Mouse (Mus musculus) lung, adult 2 months (tissue): ENCODE data around the gene Slc7a5.

Experiments used
- CTCF ChIP-seq: fragments of 200-500 bp; IDR thresholded peaks from 2 replicates; pipeline ENCODE4 v1.5.1; 2011; ENCODE audit warnings: mild to moderate bottlenecking, low read length, control low read depth; ENCODE audit not compliant: insufficient read depth
- POLR2A ChIP-seq: fragments of 200-500 bp; IDR thresholded peaks from 2 replicates; pipeline ENCODE4 v1.6.1; 2011; ENCODE audit warnings: low read depth, mild to moderate bottlenecking, control low read depth, low read length, borderline replicate concordance; ENCODE audit errors: extremely low read depth

- TF ChIP-seq CTCF (no peak), POLR2A (no peak)
These were observed 3.9 kb upstream of the Slc7a5 start for GRCm38 (mm10) chr8:121911400-121911799.
